Mouse (Mus musculus) brain, embryonic 14.5 days (tissue): ENCODE data around the gene Stt3b.

Experiments used
- CTCF ChIP-seq: fragments of 200-500 bp; IDR thresholded peaks from 2 replicates; pipeline ENCODE4 v1.5.1; 2012; ENCODE audit warnings: inconsistent platforms, mild to moderate bottlenecking, moderate library complexity, borderline replicate concordance; ENCODE audit not compliant: insufficient read depth, insufficient read length; ENCODE audit errors: extremely low read depth
- POLR2A ChIP-seq: fragments of 200-500 bp; IDR thresholded peaks from 2 replicates; pipeline ENCODE4 v1.6.1; 2012; ENCODE audit warnings: mild to moderate bottlenecking, inconsistent platforms, borderline replicate concordance; ENCODE audit not compliant: poor library complexity, insufficient read depth, insufficient read length, severe bottlenecking; ENCODE audit errors: extremely low read depth

GRCm38 (mm10) chr9:115355972-115356371 is 45.8 kb upstream of the Stt3b start:
- TF ChIP-seq CTCF (no peak), POLR2A (no peak)
